Mouse (Mus musculus): ENCODE results near the gene Tgoln1. TPM values are rescaled to one million over a fixed set of nuclear protein-coding genes. Genes with fewer than 3 reads are reported as not detected.

Tgoln1 gene
- total and polyA plus RNA-seq, 2 experiments from 2014 or later = 29.0 to 30.9 TPM

DNA sequence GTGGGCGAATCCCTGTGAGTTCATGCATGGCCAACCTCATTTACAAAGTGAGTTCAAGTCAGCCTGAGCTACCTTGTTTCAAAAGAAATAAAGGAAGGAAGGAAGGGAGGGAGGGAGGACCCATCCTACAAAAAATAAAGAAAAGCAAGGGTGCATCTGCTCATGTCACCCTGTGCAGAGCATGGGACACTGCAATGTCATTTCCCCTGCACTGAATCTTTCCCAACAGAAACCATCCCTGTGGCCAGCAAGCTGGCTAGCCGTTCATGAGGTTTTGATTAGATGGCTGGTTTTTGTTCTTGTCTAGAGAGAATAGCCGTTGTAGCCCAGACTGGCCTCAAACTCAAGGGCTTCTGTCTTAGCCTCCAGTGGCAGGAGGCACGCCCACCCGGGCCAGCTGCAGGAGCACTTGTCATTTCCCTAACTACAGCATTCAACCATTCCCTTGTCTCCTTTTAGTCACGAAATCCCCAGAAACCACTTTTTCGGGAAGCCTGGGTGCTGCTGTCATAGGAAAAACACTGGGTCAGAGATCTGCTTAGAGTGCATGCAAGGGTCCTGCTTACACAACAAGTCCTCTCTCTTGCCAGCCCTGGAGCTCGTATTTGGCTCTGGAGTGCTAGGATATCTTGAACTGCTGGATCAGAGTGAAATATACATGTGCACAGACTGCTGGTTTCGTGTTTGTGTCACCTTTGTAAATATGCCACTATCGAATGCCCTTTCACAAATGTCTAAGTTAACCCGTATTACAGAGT is 35.0 kb downstream of the Tgoln1 start:
- DNase-seq (no peak), ATAC-seq (no peak)
- H3K9ac ChIP-seq = no peak overlapping the region
- no peak overlapping the region for H3K4me3 ChIP-seq (ENCODE audit: low read depth, low read length)
- no peak overlapping the region for H3K4me2 ChIP-seq (ENCODE audit: low read depth)
- H3K4me1 ChIP-seq (ENCODE audit: insufficient read depth) = no peaks in the 10 kb centered on the region
- no peak for TF ChIP-seq CTCF (IDR thresholded peaks at IDR 0.05; ENCODE audit: low read depth)
- no peaks in the 10 kb centered on the region for H3K9me3 ChIP-seq (ENCODE audit: low read length)
- peaks cover 24% of the 10 kb centered on the region for H3K36me3 ChIP-seq (ENCODE audit: insufficient read depth)
- H3K27me3 ChIP-seq (ENCODE audit: insufficient read depth, low read length) = no peaks in the 10 kb centered on the region
- H3K27ac ChIP-seq (ENCODE audit: low read depth, low read length) = no peak overlapping the region
- 71% methylated on average over 11 of the region's 11 CpGs for WGBS

DNA sequence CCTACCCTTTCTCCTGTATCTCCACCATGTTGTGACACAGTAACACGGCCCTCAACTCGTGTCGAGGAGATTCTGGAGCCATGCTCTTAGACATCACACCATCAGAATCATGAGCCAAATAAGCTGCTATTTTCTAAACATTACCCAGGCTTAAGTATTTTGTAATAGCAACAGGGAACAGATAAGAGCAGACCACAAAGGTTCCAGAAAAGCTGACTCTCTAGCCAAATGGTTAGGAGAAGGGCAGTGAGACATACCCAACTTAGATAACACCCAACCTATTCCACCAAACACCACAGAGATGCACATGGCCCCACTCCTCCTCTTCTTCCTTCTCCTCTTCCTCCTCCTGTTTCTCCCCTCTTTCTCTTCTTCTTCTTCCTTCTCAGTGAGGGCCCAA is 40.8 kb downstream of the Tgoln1 start:
- 92% methylated on average over 3 of the region's 3 CpGs for WGBS
- Histone ChIP-seq H3K4me1 (ENCODE audit: insufficient read depth) (no peaks in the 10 kb centered on the region), H3K4me2 (ENCODE audit: low read depth) (no peak overlapping the region), H3K4me3 (ENCODE audit: low read depth, low read length) (no peak overlapping the region), H3K9me3 (ENCODE audit: low read length) (no peaks in the 10 kb centered on the region), H3K27me3 (ENCODE audit: insufficient read depth, low read length) (no peaks in the 10 kb centered on the region), H3K9ac (no peak overlapping the region), H3K27ac (ENCODE audit: low read depth, low read length) (no peak overlapping the region), H3K36me3 (ENCODE audit: insufficient read depth) (peaks cover 24% of the 10 kb centered on the region)
- no peak for TF ChIP-seq CTCF (IDR thresholded peaks at IDR 0.05; ENCODE audit: low read depth)
- ATAC-seq (no peak), DNase-seq (no peak)

DNA sequence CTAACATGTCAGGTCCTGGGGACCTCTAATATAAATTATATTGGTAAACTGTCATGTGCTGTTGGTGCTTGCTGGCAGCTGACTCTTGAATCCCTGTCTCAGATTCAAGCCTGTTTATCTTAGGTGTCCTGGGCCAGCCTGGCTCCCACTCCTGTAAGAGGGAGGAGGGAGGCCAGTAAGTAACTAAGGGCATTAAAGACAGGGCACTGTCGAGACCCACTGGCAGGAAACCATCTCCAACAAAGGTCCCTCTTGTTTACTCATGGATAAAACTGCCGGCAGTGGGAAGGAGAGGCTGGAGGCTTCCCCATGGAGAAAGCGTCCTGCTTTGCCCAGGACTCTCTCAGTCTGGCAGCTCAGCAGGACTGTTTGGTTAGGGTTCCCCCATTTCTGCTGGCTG is 45.0 kb downstream of the Tgoln1 start:
- 56% methylated on average over 3 of the region's 3 CpGs for WGBS
- Histone ChIP-seq H3K4me2 (ENCODE audit: low read depth) (no peak overlapping the region), H3K4me1 (ENCODE audit: insufficient read depth) (no peaks in the 10 kb centered on the region), H3K27me3 (ENCODE audit: insufficient read depth, low read length) (no peaks in the 10 kb centered on the region), H3K4me3 (ENCODE audit: low read depth, low read length) (no peak overlapping the region), H3K36me3 (ENCODE audit: insufficient read depth) (peaks cover 7% of the 10 kb centered on the region; the same call in 1 of the 2 replicates), H3K9ac (no peak overlapping the region), H3K9me3 (ENCODE audit: low read length) (no peaks in the 10 kb centered on the region), H3K27ac (ENCODE audit: low read depth, low read length) (no peak overlapping the region)
- TF ChIP-seq CTCF (IDR thresholded peaks at IDR 0.05; ENCODE audit: low read depth) = no peak
- no peak for DNase-seq
- no peak for ATAC-seq

DNA sequence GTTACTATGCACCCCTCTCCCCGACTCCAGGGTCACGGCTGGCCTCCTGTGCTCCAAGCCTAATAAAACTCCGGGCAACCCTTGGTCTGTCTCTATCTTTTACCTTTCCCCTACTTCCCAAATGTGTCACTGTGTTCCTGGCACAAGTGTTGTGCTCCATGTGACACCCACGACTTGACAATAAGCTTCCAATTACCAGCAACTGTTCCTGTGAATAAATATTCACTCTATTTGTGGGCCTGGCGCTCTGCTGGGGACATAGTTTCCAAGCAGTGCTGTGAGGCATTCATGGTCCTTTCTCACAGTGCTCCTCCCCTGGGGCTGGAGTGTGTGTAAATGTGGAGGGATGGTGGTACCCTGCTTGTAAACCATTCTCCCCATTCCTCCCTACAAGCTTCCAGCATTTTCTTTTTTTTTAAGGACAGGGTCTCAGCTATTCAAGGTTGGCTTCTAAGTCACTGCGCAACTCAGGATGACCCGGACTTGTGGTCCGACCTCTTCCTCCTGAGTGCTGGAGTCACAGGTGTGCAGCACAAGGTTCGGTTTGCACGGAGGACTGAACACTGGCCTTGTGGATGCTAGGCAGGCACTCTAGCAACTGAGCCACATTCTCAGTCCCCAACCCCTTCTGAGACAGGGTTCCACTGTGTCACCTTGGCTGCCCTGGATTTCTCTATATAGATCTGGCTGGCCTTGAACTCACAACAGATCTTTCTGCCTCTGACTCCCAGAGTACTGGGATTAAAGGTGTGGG is 46.0 kb downstream of the Tgoln1 start:
- Histone ChIP-seq H3K9me3 (ENCODE audit: low read length) (no peaks in the 10 kb centered on the region), H3K36me3 (ENCODE audit: insufficient read depth) (peaks cover 7% of the 10 kb centered on the region; the same call in 1 of the 2 replicates), H3K27me3 (ENCODE audit: insufficient read depth, low read length) (no peaks in the 10 kb centered on the region), H3K4me3 (ENCODE audit: low read depth, low read length) (no peak overlapping the region), H3K27ac (ENCODE audit: low read depth, low read length) (no peak overlapping the region), H3K9ac (no peak overlapping the region), H3K4me2 (ENCODE audit: low read depth) (no peak overlapping the region), H3K4me1 (ENCODE audit: insufficient read depth) (no peaks in the 10 kb centered on the region)
- TF ChIP-seq CTCF (IDR thresholded peaks at IDR 0.05; ENCODE audit: low read depth) = no peak
- no peak for ATAC-seq
- DNase-seq = no peak
- WGBS = 80% methylated on average over 10 of the region's 10 CpGs

DNA sequence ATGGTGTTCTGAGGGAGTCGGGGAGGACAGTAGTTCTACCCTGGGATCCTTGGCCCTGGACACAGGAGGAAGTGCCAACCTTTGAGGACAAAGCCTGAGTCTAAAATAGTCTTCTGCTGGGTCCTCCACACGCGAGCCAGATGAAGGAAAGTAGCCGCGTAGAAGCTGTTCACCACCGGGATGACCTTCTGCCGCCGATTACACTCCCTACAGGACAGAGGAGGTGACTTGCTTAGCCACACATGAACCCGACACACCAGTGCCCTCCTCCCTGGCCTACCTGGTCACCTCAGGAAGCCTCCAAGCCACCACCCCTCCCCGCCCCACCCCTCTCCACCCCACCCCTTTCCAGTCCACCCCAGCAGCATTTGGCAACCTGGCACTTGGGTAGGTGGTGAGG is 48.1 kb downstream of the Tgoln1 start:
- no peak overlapping the region for H3K4me3 ChIP-seq (ENCODE audit: low read depth, low read length)
- TF ChIP-seq CTCF (IDR thresholded peaks at IDR 0.05; ENCODE audit: low read depth) = no peak
- H3K9me3 ChIP-seq (ENCODE audit: low read length) = no peaks in the 10 kb centered on the region
- peaks cover 6% of the 10 kb centered on the region; the same call in 1 of the 2 replicates for H3K36me3 ChIP-seq (ENCODE audit: insufficient read depth)
- 91% methylated on average over 10 of the region's 10 CpGs for WGBS
- no peaks in the 10 kb centered on the region for H3K27me3 ChIP-seq (ENCODE audit: insufficient read depth, low read length)
- H3K27ac ChIP-seq (ENCODE audit: low read depth, low read length) = no peak overlapping the region
- H3K4me1 ChIP-seq (ENCODE audit: insufficient read depth) = no peaks in the 10 kb centered on the region
- DNase-seq (no peak), ATAC-seq (no peak)
- no peak overlapping the region for H3K9ac ChIP-seq
- H3K4me2 ChIP-seq (ENCODE audit: low read depth) = no peak overlapping the region

DNA sequence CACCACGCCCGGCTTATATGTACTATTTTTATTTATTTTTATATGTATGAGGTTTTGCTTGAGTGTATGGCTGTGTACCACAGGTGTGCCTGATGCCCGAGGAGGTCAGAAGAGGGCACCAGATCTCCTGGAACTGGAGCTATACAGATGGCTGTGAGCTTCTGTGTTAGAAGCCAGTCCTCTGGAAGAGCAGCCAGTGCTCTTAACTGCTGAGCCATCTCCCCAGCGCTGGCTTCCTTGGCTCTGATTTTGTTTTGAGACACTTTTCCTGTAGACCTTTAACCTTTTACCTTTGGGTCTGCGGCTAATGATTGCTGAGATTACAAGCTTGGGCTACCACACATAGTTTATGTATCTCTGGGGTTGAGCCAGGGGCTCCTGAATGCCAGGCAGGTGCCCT is 49.3 kb downstream of the Tgoln1 start:
- no peak overlapping the region for H3K9ac ChIP-seq
- H3K36me3 ChIP-seq (ENCODE audit: insufficient read depth) = no peaks in the 10 kb centered on the region; the same call in 1 of the 2 replicates
- H3K27me3 ChIP-seq (ENCODE audit: insufficient read depth, low read length) = no peaks in the 10 kb centered on the region
- TF ChIP-seq CTCF (IDR thresholded peaks at IDR 0.05; ENCODE audit: low read depth) = no peak
- WGBS = 89% methylated on average over 5 of the region's 5 CpGs
- no peak overlapping the region for H3K4me3 ChIP-seq (ENCODE audit: low read depth, low read length)
- H3K27ac ChIP-seq (ENCODE audit: low read depth, low read length) = no peak overlapping the region
- no peaks in the 10 kb centered on the region for H3K4me1 ChIP-seq (ENCODE audit: insufficient read depth)
- no peak for DNase-seq
- H3K9me3 ChIP-seq (ENCODE audit: low read length) = no peaks in the 10 kb centered on the region
- ATAC-seq = no peak
- no peak overlapping the region for H3K4me2 ChIP-seq (ENCODE audit: low read depth)

DNA sequence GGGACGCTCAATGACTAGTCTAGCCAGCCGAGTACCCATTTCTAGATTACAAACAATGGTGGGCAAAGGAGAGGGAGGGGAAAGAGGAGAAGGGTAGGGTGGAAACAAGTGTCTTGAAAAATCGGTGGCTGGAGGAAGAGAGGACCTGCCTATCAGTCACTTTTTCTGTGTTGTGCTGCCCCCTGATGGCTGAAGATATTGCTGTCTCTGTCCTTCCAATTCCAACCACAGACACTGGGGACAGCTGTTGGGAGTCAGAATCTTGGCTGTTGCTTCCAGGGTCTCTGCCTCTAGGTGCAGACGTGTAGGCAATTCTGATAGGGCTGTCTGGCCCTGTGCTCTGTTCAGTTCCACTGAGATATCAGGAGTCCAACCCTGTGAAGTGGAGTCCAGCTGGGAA is 50.8 kb downstream of the Tgoln1 start:
- peak; percentile 95 for TF ChIP-seq CTCF (IDR thresholded peaks at IDR 0.05; ENCODE audit: low read depth)
- H3K27me3 ChIP-seq (ENCODE audit: insufficient read depth, low read length) = no peaks in the 10 kb centered on the region
- H3K4me3 ChIP-seq (ENCODE audit: low read depth, low read length) = no peak overlapping the region
- DNase-seq = peak; percentile 91
- WGBS = 2% methylated on average over 4 of the region's 4 CpGs
- no peak overlapping the region for H3K4me2 ChIP-seq (ENCODE audit: low read depth)
- H3K9me3 ChIP-seq (ENCODE audit: low read length) = no peaks in the 10 kb centered on the region
- H3K4me1 ChIP-seq (ENCODE audit: insufficient read depth) = no peaks in the 10 kb centered on the region
- H3K27ac ChIP-seq (ENCODE audit: low read depth, low read length) = 0 out of 2 replicates have a peak overlapping the region, but pooled peaks have one; percentile 54
- H3K9ac ChIP-seq = 0 out of 2 replicates have a peak overlapping the region, but pooled peaks have one; percentile 6
- H3K36me3 ChIP-seq (ENCODE audit: insufficient read depth) = no peaks in the 10 kb centered on the region; the same call in 1 of the 2 replicates
- ATAC-seq = peak; percentile 95

All from forebrain, postnatal 0 days (tissue).